In genomic region chr9:45715387-45715786, GRCm38 (mm10) we compare ENCODE assay signal across 21 mouse cellular contexts.
DNase-seq lines count a peak whose midpoint lies in the region; ATAC-seq lines count a peak whose summit lies in the region.
"Had no signal": no experiment of that assay in that cellular context is flagged by ENCODE, and none has a peak within 500 bp of the region (broad histone marks: within the 10 kb centered on the region; RNA-seq: fewer than 3 reads in every experiment).

No protein-coding gene starts in this region.

- no peaks in the 10 kb centered on the region for H3K9me3 ChIP-seq in megakaryocyte, embryonic 14.5 days
- H3K9me3 ChIP-seq: embryonic facial prominence, embryonic 12.5 days; forebrain, embryonic 12.5 days; heart, embryonic 10.5 days; hindbrain, embryonic 13.5 days had no signal

- peak overlapping the region; percentile 16 for H3K4me3 ChIP-seq in megakaryocyte, embryonic 14.5 days (replicated peaks)
- H3K4me3 ChIP-seq: embryonic facial prominence, embryonic 12.5 days; forebrain, embryonic 12.5 days; heart, embryonic 10.5 days; hindbrain, embryonic 13.5 days had no signal

- H3K27me3 ChIP-seq in megakaryocyte, embryonic 14.5 days (replicated peaks), result peaks cover 45% of the 10 kb centered on the region
- H3K27me3 ChIP-seq: embryonic facial prominence, embryonic 12.5 days; hindbrain, embryonic 13.5 days had no signal

- ATAC-seq in megakaryocyte, adult 5-6 weeks (ENCODE audit: poor library complexity, severe bottlenecking), result no peak
- ATAC-seq in megakaryocyte progenitor cell, adult 5-6 weeks (replicated peaks; ENCODE audit: poor library complexity), result peak; percentile 84
- ATAC-seq: forebrain, embryonic 16.5 days; hindbrain, postnatal 0 days; Patski had no signal

- peak; percentile 10 for DNase-seq in ZHBTc4 (ENCODE audit: low read depth, low spot score)
- no peak for DNase-seq in cerebellum, adult 9-11 months
- no peak for DNase-seq in urinary bladder, postnatal 14 days (ENCODE audit: low spot score)
- DNase-seq: adrenal gland, adult 8-10 months; adrenal gland, postnatal 36 days; cerebellum, adult 11 months; cerebellum, adult 9-10 months; cerebellum, postnatal 36 days; gastrocnemius, postnatal 10 days; heart, adult 18-20 months; heart, postnatal 14 days had no signal

- no peaks in the 10 kb centered on the region for H3K36me3 ChIP-seq in megakaryocyte, embryonic 14.5 days (replicated peaks; ENCODE audit: low read length)
- H3K36me3 ChIP-seq: embryonic facial prominence, embryonic 12.5 days; forebrain, embryonic 12.5 days; heart, embryonic 10.5 days had no signal

- H3K4me1 ChIP-seq in megakaryocyte, embryonic 14.5 days, result no peaks in the 10 kb centered on the region
- H3K4me1 ChIP-seq: embryonic facial prominence, embryonic 12.5 days; forebrain, embryonic 12.5 days; heart, embryonic 10.5 days had no signal
